Mouse (Mus musculus): Measurements from ENCODE around the gene AL732309.1. TPM values are rescaled to one million over a fixed set of nuclear protein-coding genes. Genes with fewer than 3 reads are reported as not detected.

AL732309.1 gene
- polyA plus RNA-seq, 1 experiment from 2014 or later: 1.7 TPM

GRCm38 (mm10) chr2:25236614-25237013 is 10.0 kb downstream of the AL732309.1 start, which contains the start of gene Rnf224:
Gene Rnf224, minus strand, starts transcription at chr2:25236787.
- WGBS (ENCODE audit: insufficient replicate concordance): 35% methylated on average over 8 of the region's 8 CpGs
- Histone ChIP-seq H3K36me3 (replicated peaks) (no peaks in the 10 kb centered on the region), H3K9me3 (replicated peaks) (no peaks in the 10 kb centered on the region), H3K27me3 (peaks cover 46% of the 10 kb centered on the region), H3K4me3 (replicated peaks) (no peak within 1 kb of the TSS), H3K4me1 (replicated peaks) (peaks cover 36% of the 10 kb centered on the region), H3K4me2 (no peak within 1 kb of the TSS), H3K9ac (no peak within 1 kb of the TSS), H3K27ac (replicated peaks) (no peak within 1 kb of the TSS)
- ATAC-seq (ENCODE audit: insufficient read depth): no peak

GRCm38 (mm10) chr2:25234551-25235220 is 12.0 kb downstream of the AL732309.1 start:
- no peaks in the 10 kb centered on the region for H3K36me3 ChIP-seq (replicated peaks)
- no peak overlapping the region for H3K4me2 ChIP-seq
- no peak overlapping the region for H3K27ac ChIP-seq (replicated peaks)
- H3K27me3 ChIP-seq: peaks cover 47% of the 10 kb centered on the region; the same call in 1 of the 2 replicates
- peaks cover 22% of the 10 kb centered on the region for H3K4me1 ChIP-seq (replicated peaks)
- H3K9ac ChIP-seq: no peak overlapping the region
- ATAC-seq (ENCODE audit: insufficient read depth): no peak
- WGBS (ENCODE audit: insufficient replicate concordance): 55% methylated on average over 5 of the region's 5 CpGs
- no peak overlapping the region for H3K4me3 ChIP-seq (replicated peaks)
- H3K9me3 ChIP-seq (replicated peaks): no peaks in the 10 kb centered on the region

GRCm38 (mm10) chr2:25234050-25234449 is 12.6 kb downstream of the AL732309.1 start, which contains the start of gene Slc34a3:
Gene Slc34a3, minus strand, starts transcription at chr2:25234364.
- Histone ChIP-seq H3K4me2 (no peak within 1 kb of the TSS), H3K27ac (replicated peaks) (no peak within 1 kb of the TSS), H3K9me3 (replicated peaks) (no peaks in the 10 kb centered on the region), H3K9ac (no peak within 1 kb of the TSS), H3K4me3 (replicated peaks) (no peak within 1 kb of the TSS), H3K36me3 (replicated peaks) (no peaks in the 10 kb centered on the region), H3K4me1 (replicated peaks) (peaks cover 23% of the 10 kb centered on the region), H3K27me3 (peaks cover 45% of the 10 kb centered on the region)
- ATAC-seq (ENCODE audit: insufficient read depth): no peak
- WGBS (ENCODE audit: insufficient replicate concordance): 60% methylated on average over 3 of the region's 3 CpGs

- H3K9ac ChIP-seq: no peak overlapping the region
- no peak overlapping the region for H3K4me2 ChIP-seq
- no peak overlapping the region for H3K27ac ChIP-seq (replicated peaks)
- peaks cover 42% of the 10 kb centered on the region for H3K27me3 ChIP-seq
- peaks cover 29% of the 10 kb centered on the region for H3K4me1 ChIP-seq (replicated peaks)
- H3K9me3 ChIP-seq (replicated peaks): no peaks in the 10 kb centered on the region
- 12% methylated on average over 4 of the region's 4 CpGs for WGBS (ENCODE audit: insufficient replicate concordance)
- no peak for ATAC-seq (ENCODE audit: insufficient read depth)
- H3K36me3 ChIP-seq (replicated peaks): no peaks in the 10 kb centered on the region
- no peak overlapping the region for H3K4me3 ChIP-seq (replicated peaks)
Observed at GRCm38 (mm10) chr2:25233421-25233820, 13.2 kb downstream of the AL732309.1 start.

- no peaks in the 10 kb centered on the region for H3K36me3 ChIP-seq (replicated peaks)
- no peak overlapping the region for H3K4me2 ChIP-seq
- peaks cover 41% of the 10 kb centered on the region for H3K4me1 ChIP-seq (replicated peaks)
- 63% methylated on average over 12 of the region's 12 CpGs for WGBS (ENCODE audit: insufficient replicate concordance)
- no peak overlapping the region for H3K27ac ChIP-seq (replicated peaks)
- no peak for ATAC-seq (ENCODE audit: insufficient read depth)
- H3K27me3 ChIP-seq: peaks cover 31% of the 10 kb centered on the region
- no peak overlapping the region for H3K4me3 ChIP-seq (replicated peaks)
- H3K9ac ChIP-seq: no peak overlapping the region
- H3K9me3 ChIP-seq (replicated peaks): no peaks in the 10 kb centered on the region
Observed at GRCm38 (mm10) chr2:25231038-25231437, 15.6 kb downstream of the AL732309.1 start.

GRCm38 (mm10) chr2:25230581-25230980 is 16.1 kb downstream of the AL732309.1 start:
- no peak for ATAC-seq (ENCODE audit: insufficient read depth)
- H3K4me2 ChIP-seq: no peak overlapping the region
- H3K36me3 ChIP-seq (replicated peaks): no peaks in the 10 kb centered on the region
- H3K27ac ChIP-seq (replicated peaks): no peak overlapping the region
- H3K4me3 ChIP-seq (replicated peaks): no peak overlapping the region
- peaks cover 31% of the 10 kb centered on the region for H3K27me3 ChIP-seq
- no peak overlapping the region for H3K9ac ChIP-seq
- H3K9me3 ChIP-seq (replicated peaks): no peaks in the 10 kb centered on the region
- H3K4me1 ChIP-seq (replicated peaks): peaks cover 45% of the 10 kb centered on the region
- 75% methylated on average over 7 of the region's 7 CpGs for whole genome bisulfite sequencing (ENCODE audit: insufficient replicate concordance)

GRCm38 (mm10) chr2:25229582-25229981 is 17.1 kb downstream of the AL732309.1 start:
- no peak overlapping the region for H3K4me3 ChIP-seq (replicated peaks)
- 71% methylated on average over 5 of the region's 5 CpGs for whole genome bisulfite sequencing (ENCODE audit: insufficient replicate concordance)

GRCm38 (mm10) chr2:25228995-25229530 is 17.6 kb downstream of the AL732309.1 start:
- H3K27me3 ChIP-seq: peaks cover 25% of the 10 kb centered on the region
- H3K9ac ChIP-seq: no peak overlapping the region
- 71% methylated on average over 6 of the region's 6 CpGs for WGBS (ENCODE audit: insufficient replicate concordance)
- H3K9me3 ChIP-seq (replicated peaks): no peaks in the 10 kb centered on the region
- no peak for ATAC-seq (ENCODE audit: insufficient read depth)
- H3K4me2 ChIP-seq: peak overlapping the region; percentile 70
- H3K27ac ChIP-seq (replicated peaks): no peak overlapping the region
- peaks cover 42% of the 10 kb centered on the region for H3K4me1 ChIP-seq (replicated peaks)
- no peaks in the 10 kb centered on the region for H3K36me3 ChIP-seq (replicated peaks)
- H3K4me3 ChIP-seq (replicated peaks): peak overlapping the region; percentile 44; the same call in 1 of the 2 replicates

More at GRCm38 (mm10) chr2:25229582-25229981, 17.1 kb downstream of the AL732309.1 start:
- Histone ChIP-seq H3K27me3 (peaks cover 25% of the 10 kb centered on the region), H3K36me3 (replicated peaks) (no peaks in the 10 kb centered on the region), H3K4me2 (no peak overlapping the region), H3K9ac (no peak overlapping the region), H3K9me3 (replicated peaks) (no peaks in the 10 kb centered on the region), H3K4me1 (replicated peaks) (peaks cover 47% of the 10 kb centered on the region), H3K27ac (replicated peaks) (no peak overlapping the region)
- ATAC-seq (ENCODE audit: insufficient read depth): no peak

- peaks cover 40% of the 10 kb centered on the region for H3K4me1 ChIP-seq (replicated peaks)
- H3K4me2 ChIP-seq: peak overlapping the region; percentile 70
- H3K27ac ChIP-seq (replicated peaks): peak overlapping the region; percentile 71
- peaks cover 4% of the 10 kb centered on the region for H3K36me3 ChIP-seq (replicated peaks)
- peak overlapping the region; percentile 44 for H3K4me3 ChIP-seq (replicated peaks)
- peaks cover 25% of the 10 kb centered on the region for H3K27me3 ChIP-seq
- no peaks in the 10 kb centered on the region for H3K9me3 ChIP-seq (replicated peaks)
- peak overlapping the region; percentile 46 for H3K9ac ChIP-seq
- WGBS (ENCODE audit: insufficient replicate concordance): under 1% methylated on average over 7 of the region's 7 CpGs
- ATAC-seq (ENCODE audit: insufficient read depth): no peak
Observed at GRCm38 (mm10) chr2:25228431-25228889, 18.2 kb downstream of the AL732309.1 start.

- WGBS (ENCODE audit: insufficient replicate concordance): 91% methylated on average over 4 of the region's 4 CpGs
- Histone ChIP-seq H3K9ac (no peak overlapping the region), H3K27ac (replicated peaks) (peak overlapping the region; percentile 71; the same call in 1 of the 2 replicates), H3K9me3 (replicated peaks) (no peaks in the 10 kb centered on the region), H3K4me2 (no peak overlapping the region), H3K4me3 (replicated peaks) (no peak overlapping the region), H3K36me3 (replicated peaks) (peaks cover 15% of the 10 kb centered on the region), H3K4me1 (replicated peaks) (peaks cover 41% of the 10 kb centered on the region), H3K27me3 (peaks cover 17% of the 10 kb centered on the region)
- ATAC-seq (ENCODE audit: insufficient read depth): no peak
Observed at GRCm38 (mm10) chr2:25227406-25227805, 19.3 kb downstream of the AL732309.1 start.

GRCm38 (mm10) chr2:25226864-25227263 is 19.8 kb downstream of the AL732309.1 start:
- Histone ChIP-seq H3K9ac (no peak overlapping the region), H3K36me3 (replicated peaks) (peaks cover 20% of the 10 kb centered on the region), H3K4me1 (replicated peaks) (peaks cover 43% of the 10 kb centered on the region), H3K27me3 (peaks cover 17% of the 10 kb centered on the region), H3K4me3 (replicated peaks) (no peak overlapping the region), H3K4me2 (no peak overlapping the region), H3K27ac (replicated peaks) (peak overlapping the region; percentile 2; the same call in 1 of the 2 replicates), H3K9me3 (replicated peaks) (no peaks in the 10 kb centered on the region)
- 80% methylated on average over 5 of the region's 5 CpGs for WGBS (ENCODE audit: insufficient replicate concordance)
- no peak for ATAC-seq (ENCODE audit: insufficient read depth)

Data from liver, embryonic 15.5 days (tissue).